Mouse (Mus musculus): ENCODE data around the gene Psrc1. TPM values are rescaled to one million over a fixed set of nuclear protein-coding genes. Genes with fewer than 3 reads are reported as not detected.

The Psrc1 gene
- polyA plus RNA-seq, 1 experiment: 8.4 TPM

DNA sequence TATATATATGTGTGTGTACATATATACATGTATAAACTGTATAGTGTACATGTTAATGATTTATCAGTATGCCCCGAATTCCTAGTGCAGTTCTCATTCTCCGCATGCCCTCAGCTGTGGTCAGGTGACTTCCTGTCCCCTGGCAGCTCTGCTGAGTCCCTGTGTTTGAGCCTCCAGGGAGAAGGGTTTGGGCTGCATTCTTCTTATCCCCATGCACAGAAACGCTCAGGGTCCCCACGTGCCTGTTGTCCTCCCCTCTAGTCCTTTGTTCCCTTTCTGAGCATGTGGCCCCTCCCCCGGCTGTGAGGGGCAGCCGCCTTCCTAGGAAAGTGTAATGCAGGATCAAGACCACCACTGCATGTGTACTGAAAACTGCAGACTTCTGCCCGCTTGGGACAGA, 22.7 kb upstream of the Psrc1 start:
- Histone ChIP-seq H3K36me3 (ENCODE audit: control insufficient read depth) (no peaks in the 10 kb centered on the region), H3K27me3 (ENCODE audit: control insufficient read depth) (no peaks in the 10 kb centered on the region), H3K9me3 (ENCODE audit: control insufficient read depth, low read length) (no peaks in the 10 kb centered on the region), H3K4me1 (ENCODE audit: control insufficient read depth) (no peaks in the 10 kb centered on the region; the same call in 1 of the 2 replicates), H3K4me3 (replicated peaks) (no peak overlapping the region)
- TF ChIP-seq GATA1 (IDR thresholded peaks at IDR 0.05; ENCODE audit: low read length) (no peak), TAL1 (IDR thresholded peaks at IDR 0.05; ENCODE audit: low read length) (no peak)

DNA sequence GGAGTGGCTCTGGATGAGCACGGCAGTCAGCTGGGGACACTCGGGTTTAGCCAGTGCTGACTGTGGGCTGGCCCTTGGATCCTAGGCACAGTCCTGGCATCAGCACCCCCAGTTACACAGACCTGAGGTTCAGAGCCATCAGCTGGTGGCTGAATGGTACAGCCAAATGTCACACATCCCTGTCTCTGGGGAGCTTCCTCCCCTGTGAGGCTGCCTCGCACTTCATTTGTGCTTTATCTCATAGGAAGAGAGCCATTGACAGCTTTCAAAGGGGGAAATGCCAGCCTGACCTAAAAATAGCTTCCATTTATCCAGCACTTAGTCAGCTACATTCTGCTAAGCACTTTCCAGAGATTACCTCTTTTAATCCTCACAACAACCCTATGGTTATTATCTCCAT, 20.0 kb upstream of the Psrc1 start:
- Histone ChIP-seq H3K4me3 (replicated peaks) (no peak overlapping the region), H3K9me3 (ENCODE audit: control insufficient read depth, low read length) (no peaks in the 10 kb centered on the region), H3K27me3 (ENCODE audit: control insufficient read depth) (no peaks in the 10 kb centered on the region), H3K36me3 (ENCODE audit: control insufficient read depth) (no peaks in the 10 kb centered on the region), H3K4me1 (ENCODE audit: control insufficient read depth) (no peaks in the 10 kb centered on the region; the same call in 1 of the 2 replicates)
- no peak for TF ChIP-seq GATA1 (IDR thresholded peaks at IDR 0.05; ENCODE audit: low read length)
- TF ChIP-seq TAL1 (IDR thresholded peaks at IDR 0.05; ENCODE audit: low read length): no peak

DNA sequence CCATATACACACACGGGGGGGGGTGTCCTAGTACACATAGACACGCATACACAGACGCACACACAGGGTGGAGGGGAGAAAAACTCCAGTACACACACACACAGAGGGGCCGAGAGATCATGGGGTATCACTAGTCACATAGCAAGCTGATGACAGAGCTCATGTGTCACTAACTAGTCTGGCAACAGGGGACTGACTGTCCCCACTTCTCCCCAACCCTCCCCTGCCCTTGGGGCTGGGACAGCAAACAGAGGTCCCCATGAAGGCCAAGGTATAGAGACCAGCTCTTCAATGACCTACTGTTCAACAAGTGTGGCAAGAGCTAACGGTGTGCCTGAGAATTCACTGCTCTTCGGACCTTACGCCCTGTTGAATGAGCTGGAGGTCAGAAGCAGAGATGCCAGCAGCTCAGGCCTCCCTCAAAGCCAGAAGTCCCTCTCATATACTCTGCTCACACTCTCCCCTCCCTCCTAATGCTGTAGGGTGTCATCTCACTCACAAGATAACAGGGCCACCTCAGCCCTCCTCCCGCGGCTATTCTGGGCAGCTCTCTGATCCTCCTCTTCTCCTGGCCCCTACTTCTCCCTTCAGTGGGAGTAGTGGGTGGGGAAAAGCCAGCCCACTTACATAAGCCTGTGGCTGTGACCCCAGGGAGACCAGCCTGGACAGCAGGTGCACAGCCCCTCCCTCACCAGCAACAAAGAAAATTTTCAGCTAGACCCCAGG, 19.2 kb upstream of the Psrc1 start, which contains the start of gene Mybphl:
Mybphl (plus strand) TSS at position 642 of the 726 bp plus-strand sequence.
- no peaks in the 10 kb centered on the region for H3K27me3 ChIP-seq (ENCODE audit: control insufficient read depth)
- H3K4me1 ChIP-seq (ENCODE audit: control insufficient read depth): no peaks in the 10 kb centered on the region; the same call in 1 of the 2 replicates
- H3K4me3 ChIP-seq (replicated peaks): no peak within 1 kb of the TSS

DNA sequence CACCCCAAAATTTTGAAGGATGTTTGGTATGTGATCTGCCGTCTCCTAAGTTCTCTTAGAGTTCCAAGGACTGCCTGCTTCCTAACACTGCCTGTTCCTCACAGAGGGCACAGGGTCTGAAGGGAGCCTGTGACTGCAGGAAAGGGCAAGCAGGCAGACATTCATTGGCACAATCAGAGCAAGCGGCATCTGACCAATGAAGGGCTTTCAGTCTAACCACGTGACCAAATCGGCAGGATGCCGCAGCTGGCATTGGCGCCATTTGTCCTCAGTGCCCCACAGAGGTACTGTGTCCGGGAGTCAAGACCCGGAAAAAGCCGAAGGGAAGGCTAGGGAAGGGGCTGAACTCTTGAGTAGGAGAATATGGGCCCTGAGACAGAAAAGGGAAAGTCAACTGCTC, 16.5 kb upstream of the Psrc1 start:
- Histone ChIP-seq H3K36me3 (ENCODE audit: control insufficient read depth) (no peaks in the 10 kb centered on the region), H3K9me3 (ENCODE audit: control insufficient read depth, low read length) (no peaks in the 10 kb centered on the region), H3K27me3 (ENCODE audit: control insufficient read depth) (no peaks in the 10 kb centered on the region), H3K4me1 (ENCODE audit: control insufficient read depth) (no peaks in the 10 kb centered on the region; the same call in 1 of the 2 replicates), H3K4me3 (replicated peaks) (no peak overlapping the region)
- TF ChIP-seq TAL1 (IDR thresholded peaks at IDR 0.05; ENCODE audit: low read length) (no peak), GATA1 (IDR thresholded peaks at IDR 0.05; ENCODE audit: low read length) (no peak)

More for the DNA sequence above, 19.2 kb upstream of the Psrc1 start, which contains the start of gene Mybphl:
- Histone ChIP-seq H3K36me3 (ENCODE audit: control insufficient read depth) (no peaks in the 10 kb centered on the region), H3K9me3 (ENCODE audit: control insufficient read depth, low read length) (no peaks in the 10 kb centered on the region)
- TF ChIP-seq GATA1 (IDR thresholded peaks at IDR 0.05; ENCODE audit: low read length): no peak
- no peak for TF ChIP-seq TAL1 (IDR thresholded peaks at IDR 0.05; ENCODE audit: low read length)

DNA sequence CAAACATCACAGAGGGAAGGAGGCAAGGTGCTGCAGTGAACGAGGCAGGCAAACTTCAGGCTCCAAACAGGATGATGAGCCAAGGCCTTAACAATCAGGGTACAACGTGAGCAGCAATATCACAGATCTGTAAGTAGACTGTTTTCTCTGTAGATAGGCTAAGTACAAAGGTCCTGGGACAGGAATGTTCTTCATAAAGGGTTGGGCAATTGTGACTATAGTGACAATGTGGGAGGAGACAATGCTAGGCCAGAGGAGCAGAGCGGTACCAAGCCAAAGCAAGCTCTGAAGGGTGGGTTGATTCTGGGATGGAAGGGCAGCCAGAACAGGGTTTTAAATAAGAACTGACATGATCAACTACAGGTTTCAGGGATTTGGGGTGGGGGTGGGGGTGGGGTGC, 15.8 kb upstream of the Psrc1 start:
- Histone ChIP-seq H3K9me3 (ENCODE audit: control insufficient read depth, low read length) (no peaks in the 10 kb centered on the region), H3K4me3 (replicated peaks) (no peak overlapping the region), H3K4me1 (ENCODE audit: control insufficient read depth) (no peaks in the 10 kb centered on the region; the same call in 1 of the 2 replicates), H3K36me3 (ENCODE audit: control insufficient read depth) (no peaks in the 10 kb centered on the region), H3K27me3 (ENCODE audit: control insufficient read depth) (no peaks in the 10 kb centered on the region; the same call in 1 of the 2 replicates)
- TF ChIP-seq TAL1 (IDR thresholded peaks at IDR 0.05; ENCODE audit: low read length): no peak
- TF ChIP-seq GATA1 (IDR thresholded peaks at IDR 0.05; ENCODE audit: low read length): no peak

DNA sequence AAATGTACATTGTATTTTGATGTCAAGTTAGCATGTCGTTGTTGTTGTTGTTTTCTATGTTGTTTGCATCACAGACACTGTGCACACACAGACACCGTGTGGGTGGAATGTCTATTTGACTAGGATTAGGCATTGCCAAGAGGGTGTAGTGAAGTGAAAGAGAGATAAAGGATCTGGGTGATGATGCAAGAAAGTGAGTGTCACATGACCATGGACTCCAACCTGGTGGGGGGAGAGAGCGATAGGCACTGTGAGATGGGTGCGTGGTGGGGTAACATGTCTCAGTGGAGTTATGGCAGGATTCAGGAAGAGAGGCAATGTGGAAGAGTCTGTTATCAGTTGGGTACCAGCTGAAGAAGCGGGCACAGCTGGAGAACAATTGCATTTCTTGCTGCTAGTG, 14.9 kb upstream of the Psrc1 start:
- Histone ChIP-seq H3K9me3 (ENCODE audit: control insufficient read depth, low read length) (no peaks in the 10 kb centered on the region), H3K27me3 (ENCODE audit: control insufficient read depth) (no peaks in the 10 kb centered on the region; the same call in 1 of the 2 replicates), H3K4me1 (ENCODE audit: control insufficient read depth) (no peaks in the 10 kb centered on the region; the same call in 1 of the 2 replicates), H3K4me3 (replicated peaks) (no peak overlapping the region), H3K36me3 (ENCODE audit: control insufficient read depth) (no peaks in the 10 kb centered on the region)
- TF ChIP-seq TAL1 (IDR thresholded peaks at IDR 0.05; ENCODE audit: low read length): no peak
- TF ChIP-seq GATA1 (IDR thresholded peaks at IDR 0.05; ENCODE audit: low read length): no peak

DNA sequence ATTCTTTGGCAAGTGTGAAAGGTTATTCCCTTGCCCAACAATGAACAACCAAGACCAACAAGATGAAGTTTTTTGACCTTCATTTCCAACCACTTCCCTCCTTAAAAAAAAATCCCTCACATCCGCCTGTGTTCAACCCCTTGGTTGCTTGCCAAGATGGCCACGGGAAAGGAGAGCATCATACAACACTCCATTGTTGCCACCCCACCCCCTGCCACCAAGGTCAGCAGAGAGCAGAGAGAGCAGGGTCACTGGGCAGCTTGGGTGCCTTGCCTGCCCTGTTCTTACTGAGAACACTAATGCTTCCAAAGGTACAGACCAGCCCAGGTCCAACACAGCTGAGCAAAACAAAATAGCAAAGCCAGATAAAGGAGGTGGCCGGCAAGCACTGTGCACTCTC, 11.4 kb upstream of the Psrc1 start:
- Histone ChIP-seq H3K4me1 (ENCODE audit: control insufficient read depth) (no peaks in the 10 kb centered on the region; the same call in 1 of the 2 replicates), H3K36me3 (ENCODE audit: control insufficient read depth) (no peaks in the 10 kb centered on the region), H3K4me3 (replicated peaks) (no peak overlapping the region), H3K27me3 (ENCODE audit: control insufficient read depth) (no peaks in the 10 kb centered on the region; the same call in 1 of the 2 replicates), H3K9me3 (ENCODE audit: control insufficient read depth, low read length) (no peaks in the 10 kb centered on the region)
- TF ChIP-seq TAL1 (IDR thresholded peaks at IDR 0.05; ENCODE audit: low read length): no peak
- no peak for TF ChIP-seq GATA1 (IDR thresholded peaks at IDR 0.05; ENCODE audit: low read length)

DNA sequence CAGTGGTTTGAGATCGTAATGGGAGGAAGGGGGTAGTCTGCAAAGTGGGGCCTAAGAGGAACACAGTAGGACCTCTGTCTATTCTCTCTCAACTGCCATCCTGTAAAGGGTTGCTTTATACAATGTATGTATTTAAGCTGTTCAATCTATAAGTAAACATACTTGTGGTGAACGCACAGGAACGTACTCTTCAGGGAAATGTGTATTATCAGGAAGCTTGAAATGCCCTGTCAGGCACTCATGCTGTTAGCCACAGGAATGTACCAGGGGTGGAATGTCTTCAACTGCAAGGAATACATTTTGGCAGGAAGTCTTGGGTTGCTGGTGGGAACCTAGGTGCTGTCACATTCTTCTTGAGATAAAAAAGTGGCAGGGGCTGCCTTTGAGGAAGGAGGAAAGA, 10.9 kb upstream of the Psrc1 start:
- TF ChIP-seq GATA1 (IDR thresholded peaks at IDR 0.05; ENCODE audit: low read length) (no peak), TAL1 (IDR thresholded peaks at IDR 0.05; ENCODE audit: low read length) (no peak)
- Histone ChIP-seq H3K4me1 (ENCODE audit: control insufficient read depth) (no peaks in the 10 kb centered on the region; the same call in 1 of the 2 replicates), H3K4me3 (replicated peaks) (no peak overlapping the region), H3K36me3 (ENCODE audit: control insufficient read depth) (no peaks in the 10 kb centered on the region), H3K27me3 (ENCODE audit: control insufficient read depth) (no peaks in the 10 kb centered on the region; the same call in 1 of the 2 replicates), H3K9me3 (ENCODE audit: control insufficient read depth, low read length) (no peaks in the 10 kb centered on the region)

DNA sequence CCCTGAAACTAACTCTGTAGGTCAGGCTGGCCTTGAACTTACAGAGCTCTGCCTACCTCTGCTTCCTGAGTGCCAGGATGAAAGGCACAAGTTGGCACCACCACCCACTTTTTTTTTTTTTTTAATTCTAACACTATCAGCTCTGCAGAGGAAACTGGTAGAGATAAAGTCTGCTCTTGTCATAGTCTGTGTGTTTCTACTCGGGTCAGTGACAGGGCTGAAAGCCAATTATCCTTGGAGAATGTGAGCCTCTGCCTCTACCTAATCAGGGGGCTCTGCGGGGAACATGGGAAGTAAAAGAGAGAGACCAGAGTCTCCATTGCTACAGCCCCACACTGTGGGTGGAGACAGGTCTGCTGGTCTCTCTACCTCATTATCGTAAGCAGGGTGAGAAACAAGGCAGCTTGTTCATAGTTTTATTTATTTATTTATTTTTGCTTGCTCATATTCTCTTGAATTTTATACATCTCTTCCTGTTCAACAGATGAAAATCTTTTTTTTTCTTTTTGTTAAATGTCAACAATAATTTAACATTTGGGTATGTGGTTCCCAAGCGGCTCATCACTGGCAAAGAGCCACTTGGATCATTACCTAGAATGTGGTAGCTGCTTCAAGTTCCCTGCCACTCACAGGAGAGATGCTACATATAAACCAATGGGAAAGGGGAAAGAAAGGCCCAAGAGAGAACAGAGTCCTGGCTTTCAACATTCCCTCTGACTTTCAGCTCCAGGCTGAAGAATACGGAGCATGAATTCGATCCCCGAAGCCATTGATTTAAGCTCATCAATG, 4.6 kb upstream of the Psrc1 start:
- Histone ChIP-seq H3K9me3 (ENCODE audit: control insufficient read depth, low read length) (no peaks in the 10 kb centered on the region), H3K4me1 (ENCODE audit: control insufficient read depth) (peaks cover 39% of the 10 kb centered on the region), H3K4me3 (replicated peaks) (no peak overlapping the region), H3K27me3 (ENCODE audit: control insufficient read depth) (no peaks in the 10 kb centered on the region), H3K36me3 (ENCODE audit: control insufficient read depth) (no peaks in the 10 kb centered on the region)
- TF ChIP-seq TAL1 (IDR thresholded peaks at IDR 0.05; ENCODE audit: low read length) (no peak), GATA1 (IDR thresholded peaks at IDR 0.05; ENCODE audit: low read length) (no peak)

Data from erythroblast, embryonic 14.5 days (primary cell).